Mouse (Mus musculus) midbrain, embryonic 11.5 days (tissue): ENCODE data around the gene Bcar3. TPM values are rescaled to one million over a fixed set of nuclear protein-coding genes. Genes with fewer than 3 reads are reported as not detected.

Source experiments
- ATAC-seq: fragments of 200-750 bp; cut with Nextera tagmentation; 2 replicates; pipeline ENCODE4 v1.8.0; 2017; ENCODE audit warnings: moderate TSS enrichment, moderate library complexity; ENCODE audit not compliant: low FRiP score
- DNase-seq: peaks from one replicate; pipeline ENCODE4 v3.0.0; 2015; ENCODE audit warnings: low spot score; ENCODE audit errors: missing footprints
- H3K27ac ChIP-seq: fragments of 300-500 bp; sonication (generic); 2 replicates; pipeline ENCODE4 v1.5.1; 2014; ENCODE audit warnings: low read depth, low read length
- H3K27me3 ChIP-seq: fragments of 300-500 bp; sonication (generic); 2 replicates; pipeline ENCODE4 v1.6.1; 2014; ENCODE audit warnings: mild to moderate bottlenecking, low read length, moderate library complexity, mixed read lengths; ENCODE audit not compliant: control insufficient read depth, insufficient read depth
- H3K36me3 ChIP-seq: fragments of 300-500 bp; sonication (generic); 2 replicates; pipeline ENCODE4 v1.6.1; 2014; ENCODE audit warnings: mild to moderate bottlenecking, low read length, moderate library complexity, mixed read lengths; ENCODE audit not compliant: control insufficient read depth, insufficient read depth
- H3K4me1 ChIP-seq: fragments of 300-500 bp; sonication (generic); 2 replicates; pipeline ENCODE4 v1.6.1; 2014; ENCODE audit warnings: low read length; ENCODE audit not compliant: control insufficient read depth, insufficient read depth
- H3K4me2 ChIP-seq: fragments of 300-500 bp; sonication (generic); 2 replicates; pipeline ENCODE4 v1.6.1; 2014; ENCODE audit warnings: mild to moderate bottlenecking, moderate library complexity
- H3K4me3 ChIP-seq: fragments of 300-500 bp; sonication (generic); 2 replicates; pipeline ENCODE4 v1.5.1; 2014; ENCODE audit warnings: low read depth, low read length
- H3K9ac ChIP-seq: fragments of 300-500 bp; sonication (generic); 2 replicates; pipeline ENCODE4 v1.6.1; 2014; ENCODE audit warnings: low read length
- H3K9me3 ChIP-seq: fragments of 300-500 bp; sonication (generic); 2 replicates; pipeline ENCODE4 v1.6.1; 2016; ENCODE audit warnings: low read length; ENCODE audit not compliant: control insufficient read depth
- WGBS: fragments of 180-500 bp; shearing (Covaris S2); extraction: QIAGEN DNeasy Blood & Tissue Kit; methylation state at CpG from one replicate; pipeline ENCODE4 v1.1.7; 2014; 5-methylcytosine and 5-hydroxymethylcytosine counted together
- polyA plus RNA-seq: library from polyadenylated mRNA; unstranded; fragments of >200 nt; fragmentation: Nextera tagmentation; extraction: Ambion mirVana; gene quantifications from 2 replicates; pipeline ENCODE4 v1.2.1, GENCODE M21; 2014

The Bcar3 gene
- polyA plus RNA-seq, 1 experiment from 2014 or later, result 16.7 TPM

DNA sequence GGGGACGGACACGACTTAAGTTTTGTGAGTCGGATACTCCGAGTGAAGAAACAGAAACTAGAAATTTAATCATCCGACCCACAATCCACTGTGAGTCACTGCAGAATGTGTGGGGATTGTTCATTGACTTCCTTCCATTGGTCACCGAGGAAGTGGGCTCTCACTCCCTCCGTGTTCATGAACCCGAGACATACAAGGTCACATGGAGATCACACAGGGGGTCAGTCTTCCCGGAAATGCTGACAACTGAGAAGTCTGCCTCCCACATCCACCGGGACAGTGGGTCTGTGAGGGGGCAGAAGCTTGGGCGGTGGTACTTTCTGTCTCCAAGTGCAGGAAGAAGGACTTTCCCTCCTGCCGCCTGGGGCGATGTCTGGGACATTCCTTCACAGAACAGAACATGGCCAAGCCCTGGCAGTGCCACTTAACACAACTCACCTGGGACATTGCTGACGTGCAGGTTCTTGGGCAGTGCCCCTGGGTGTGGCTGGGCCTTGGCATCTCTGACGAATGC is 114.9 kb downstream of the Bcar3 start:
- Histone ChIP-seq H3K9me3 (no peaks in the 10 kb centered on the region), H3K4me3 (no peak overlapping the region), H3K4me1 (peaks cover 2% of the 10 kb centered on the region; the same call in 1 of the 2 replicates), H3K9ac (no peak overlapping the region), H3K4me2 (no peak overlapping the region), H3K36me3 (no peaks in the 10 kb centered on the region), H3K27me3 (no peaks in the 10 kb centered on the region), H3K27ac (no peak overlapping the region)
- DNase-seq, result no peak
- WGBS, result 83% methylated on average over 15 of the region's 15 CpGs
- ATAC-seq, result no peak

DNA sequence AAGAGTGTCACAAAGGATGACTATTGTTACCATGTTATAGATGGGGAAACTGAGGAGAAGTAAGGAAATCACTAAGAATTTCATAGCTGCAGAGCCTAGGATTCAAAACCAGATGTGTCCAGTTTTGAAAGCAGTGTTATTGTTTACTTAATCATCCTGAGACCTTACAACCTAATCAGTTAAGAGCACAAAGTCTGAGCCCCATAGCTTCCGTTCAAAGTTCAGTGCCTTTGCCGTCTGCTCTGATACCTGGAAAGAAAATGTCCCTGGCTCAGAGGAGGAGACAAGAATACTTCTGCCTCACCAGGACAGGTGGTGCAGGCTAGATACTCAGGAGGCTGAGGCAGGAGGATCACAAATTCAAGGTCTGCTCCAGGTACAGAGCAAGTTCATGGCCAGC is 117.7 kb downstream of the Bcar3 start:
- Histone ChIP-seq H3K4me2 (no peak overlapping the region), H3K9ac (no peak overlapping the region), H3K4me1 (peaks cover 2% of the 10 kb centered on the region; the same call in 1 of the 2 replicates), H3K36me3 (no peaks in the 10 kb centered on the region), H3K9me3 (no peaks in the 10 kb centered on the region), H3K27ac (no peak overlapping the region), H3K27me3 (peaks cover 3% of the 10 kb centered on the region; the same call in 1 of the 2 replicates), H3K4me3 (no peak overlapping the region)
- DNase-seq (no peak), ATAC-seq (no peak)
- WGBS, result 92% methylated on average over 2 of the region's 2 CpGs

DNA sequence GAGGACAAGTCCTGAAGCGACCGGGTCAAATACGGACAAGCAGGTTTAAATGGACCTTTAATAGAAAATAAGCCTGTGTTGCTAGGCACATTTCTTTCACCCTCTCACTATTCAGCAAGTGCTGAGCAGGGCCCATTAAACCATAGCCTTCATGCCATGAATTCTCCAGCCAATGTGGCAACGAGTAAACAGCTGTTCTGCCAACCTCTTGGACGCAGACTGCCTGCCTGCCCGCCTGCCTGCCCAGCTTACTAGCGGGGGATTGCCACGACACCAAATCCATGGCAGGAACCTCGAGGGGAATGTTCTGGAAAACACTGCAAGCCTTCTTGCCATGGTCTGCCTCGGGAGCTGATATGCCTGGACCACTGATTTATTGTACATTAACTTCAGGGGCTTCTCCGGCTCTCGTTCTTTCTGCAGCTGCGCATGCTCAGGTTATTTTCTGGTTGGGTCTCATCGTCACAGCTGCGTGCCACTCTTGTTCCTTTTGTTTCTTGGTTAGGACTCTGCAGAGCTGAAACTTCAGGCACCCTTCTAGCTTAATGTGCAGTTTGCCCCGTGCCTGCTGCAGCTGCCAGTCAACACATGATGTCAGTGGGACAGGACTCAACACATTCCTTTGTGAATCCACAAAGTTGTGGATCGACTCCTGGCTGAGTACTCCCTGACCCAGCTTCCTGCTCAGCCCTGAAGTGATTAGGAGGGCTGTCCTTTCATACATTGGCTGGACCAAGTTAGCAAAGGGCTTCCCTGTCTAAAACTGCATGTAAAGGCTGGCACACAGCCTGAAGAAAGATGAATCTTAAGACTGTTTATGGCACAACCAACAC is 120.0 kb downstream of the Bcar3 start:
- Histone ChIP-seq H3K4me2 (peak overlapping the region; percentile 12; the same call in 1 of the 2 replicates), H3K36me3 (no peaks in the 10 kb centered on the region), H3K9ac (no peak overlapping the region), H3K4me3 (no peak overlapping the region), H3K4me1 (peaks cover 2% of the 10 kb centered on the region; the same call in 1 of the 2 replicates), H3K27me3 (peaks cover 5% of the 10 kb centered on the region), H3K27ac (no peak overlapping the region), H3K9me3 (no peaks in the 10 kb centered on the region)
- DNase-seq, result peak; percentile 89
- 26% methylated on average over 17 of the region's 17 CpGs for WGBS
- ATAC-seq, result no peak

DNA sequence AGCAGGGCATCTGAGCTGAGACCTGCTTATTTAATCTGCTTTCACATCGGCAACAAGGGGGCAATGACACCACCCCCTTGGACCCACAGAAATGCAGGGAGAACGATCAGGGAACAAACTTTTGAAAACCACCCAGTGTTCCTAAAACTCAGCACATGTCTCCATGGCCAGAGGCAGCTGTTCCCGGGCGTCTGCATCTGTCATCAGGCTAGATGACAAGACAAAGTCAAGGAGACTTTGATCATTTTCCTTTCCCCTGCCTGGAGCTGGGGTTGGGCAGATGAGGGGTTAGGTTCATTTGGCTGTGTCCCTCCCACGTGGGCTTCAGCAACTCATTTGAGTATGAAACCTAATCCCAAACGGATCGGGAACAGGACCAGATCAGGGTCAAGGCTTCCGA is 120.9 kb downstream of the Bcar3 start:
- H3K9me3 ChIP-seq, result no peaks in the 10 kb centered on the region
- H3K4me2 ChIP-seq, result no peak overlapping the region
- H3K9ac ChIP-seq, result no peak overlapping the region
- ATAC-seq, result no peak
- H3K4me3 ChIP-seq, result no peak overlapping the region
- WGBS, result 72% methylated on average over 8 of the region's 8 CpGs
- no peak overlapping the region for H3K27ac ChIP-seq
- H3K4me1 ChIP-seq, result peaks cover 2% of the 10 kb centered on the region; the same call in 1 of the 2 replicates
- H3K27me3 ChIP-seq, result peaks cover 5% of the 10 kb centered on the region
- no peak for DNase-seq
- H3K36me3 ChIP-seq, result no peaks in the 10 kb centered on the region

DNA sequence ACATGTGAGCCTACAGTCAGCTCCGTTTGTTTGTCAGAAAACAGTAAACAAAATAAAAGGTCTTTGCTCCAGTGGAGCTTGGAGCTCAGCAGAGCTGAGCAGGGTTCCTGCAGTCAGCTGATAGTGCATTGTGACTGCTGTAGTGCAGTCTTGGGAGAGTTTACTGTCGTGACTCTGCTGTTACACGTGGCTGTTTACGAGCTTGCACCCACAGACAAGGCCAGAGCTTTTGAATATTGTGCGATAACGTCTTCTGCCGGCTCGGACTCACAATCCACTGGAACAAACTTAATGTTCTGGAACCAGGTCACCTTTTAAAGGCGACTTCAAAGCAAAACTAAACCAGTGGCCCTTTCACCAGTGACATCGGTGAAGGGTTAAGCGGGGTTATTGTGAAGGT is 123.5 kb downstream of the Bcar3 start:
- Histone ChIP-seq H3K4me3 (no peak overlapping the region), H3K27ac (no peak overlapping the region), H3K4me1 (peaks cover 13% of the 10 kb centered on the region; the same call in 1 of the 2 replicates), H3K4me2 (no peak overlapping the region), H3K36me3 (no peaks in the 10 kb centered on the region), H3K9ac (no peak overlapping the region), H3K9me3 (no peaks in the 10 kb centered on the region), H3K27me3 (peaks cover 5% of the 10 kb centered on the region)
- DNase-seq, result no peak
- no peak for ATAC-seq
- WGBS, result 37% methylated on average over 11 of the region's 11 CpGs

DNA sequence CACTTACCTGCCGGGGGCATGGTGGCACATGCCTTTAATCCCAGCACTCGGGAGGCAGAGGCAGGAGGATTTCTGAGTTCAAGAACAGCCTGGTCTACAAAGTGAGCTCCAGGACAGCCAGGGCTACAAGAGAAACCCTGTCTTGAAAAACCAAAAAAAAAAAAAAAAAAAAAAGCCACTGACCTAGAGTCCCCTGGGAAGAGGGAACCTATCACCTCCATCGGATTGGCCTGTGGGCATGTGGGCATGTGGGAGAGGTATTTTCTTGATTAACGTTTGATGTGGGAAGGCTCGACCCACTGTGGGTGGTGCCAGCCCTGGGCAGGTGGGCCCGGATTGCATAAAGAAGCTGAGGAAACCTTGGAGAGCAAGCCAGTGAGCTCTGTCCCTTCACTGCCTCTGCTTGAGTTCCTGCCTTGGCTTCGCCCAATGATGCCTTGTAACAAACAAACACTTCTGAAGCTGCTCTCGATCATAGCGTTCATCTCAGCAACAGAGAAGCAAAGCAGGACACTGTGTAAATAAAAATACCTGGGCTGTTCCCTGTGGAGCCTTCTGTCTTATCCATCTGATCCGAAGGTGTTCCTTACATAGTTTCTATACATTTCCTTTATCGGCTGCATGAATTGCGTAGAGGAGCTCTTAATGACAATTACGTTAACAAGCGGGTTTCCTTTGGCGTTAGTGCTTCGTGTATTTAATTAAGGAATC is 124.8 kb downstream of the Bcar3 start:
- H3K9me3 ChIP-seq, result no peaks in the 10 kb centered on the region
- H3K4me3 ChIP-seq, result peak overlapping the region; percentile 67; the same call in 1 of the 2 replicates
- 30% methylated on average over 16 of the region's 16 CpGs for whole genome bisulfite sequencing

DNA sequence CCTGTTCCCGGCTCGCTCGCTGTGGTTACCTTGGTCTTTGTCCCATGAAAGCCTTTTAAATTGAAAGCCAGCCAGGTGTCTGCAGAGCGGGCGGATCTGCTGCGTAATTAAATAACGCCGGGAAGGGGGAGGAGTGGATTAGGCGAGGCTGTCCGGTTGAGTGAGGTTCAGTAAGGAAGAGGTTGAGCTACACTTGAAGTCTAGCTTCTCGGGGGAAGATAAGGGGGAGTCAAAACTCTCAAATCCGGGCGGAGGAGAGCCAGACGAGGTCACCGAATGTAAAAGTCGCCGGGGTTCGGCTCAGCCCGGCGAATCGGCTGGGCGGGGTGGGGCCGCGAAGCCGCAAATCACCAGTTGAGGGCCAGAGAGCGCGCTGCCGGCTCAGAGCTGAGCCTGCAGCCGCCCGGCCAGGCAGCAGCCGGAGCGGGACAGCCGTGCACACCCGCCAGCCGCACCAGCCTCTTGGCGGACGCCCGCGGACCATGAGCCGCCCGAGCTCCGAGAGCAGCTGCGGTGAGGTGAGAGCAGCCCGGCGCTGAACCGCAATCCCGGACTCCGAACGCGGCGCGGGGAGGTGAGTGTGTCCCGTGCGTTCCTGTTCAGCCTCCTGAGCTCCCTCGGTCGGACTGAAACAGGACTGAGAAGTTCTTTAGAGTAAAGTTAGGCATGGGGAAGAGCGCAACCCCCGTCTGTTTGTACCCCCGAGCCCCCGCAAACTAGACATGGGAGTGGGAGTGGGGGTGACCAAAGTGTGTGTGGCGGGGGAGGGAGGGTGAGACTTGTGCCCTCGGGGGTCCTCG is 125.9 kb downstream of the Bcar3 start:
- ATAC-seq (peak; percentile 91), DNase-seq (peak; percentile 98)
- Histone ChIP-seq H3K4me1 (peaks cover 11% of the 10 kb centered on the region; the same call in 1 of the 2 replicates), H3K9ac (peak overlapping the region; percentile 89), H3K4me2 (peak overlapping the region; percentile 87), H3K27ac (peak overlapping the region; percentile 76), H3K4me3 (peak overlapping the region; percentile 67), H3K27me3 (peaks cover 2% of the 10 kb centered on the region), H3K36me3 (no peaks in the 10 kb centered on the region), H3K9me3 (no peaks in the 10 kb centered on the region)
- under 1% methylated on average over 63 of the region's 63 CpGs for WGBS

More for the DNA sequence above, 124.8 kb downstream of the Bcar3 start:
- Histone ChIP-seq H3K4me1 (peaks cover 13% of the 10 kb centered on the region; the same call in 1 of the 2 replicates), H3K9ac (no peak overlapping the region), H3K27ac (no peak overlapping the region), H3K27me3 (peaks cover 5% of the 10 kb centered on the region), H3K36me3 (no peaks in the 10 kb centered on the region), H3K4me2 (peak overlapping the region; percentile 87)
- peak; percentile 91 for DNase-seq
- no peak for ATAC-seq

DNA sequence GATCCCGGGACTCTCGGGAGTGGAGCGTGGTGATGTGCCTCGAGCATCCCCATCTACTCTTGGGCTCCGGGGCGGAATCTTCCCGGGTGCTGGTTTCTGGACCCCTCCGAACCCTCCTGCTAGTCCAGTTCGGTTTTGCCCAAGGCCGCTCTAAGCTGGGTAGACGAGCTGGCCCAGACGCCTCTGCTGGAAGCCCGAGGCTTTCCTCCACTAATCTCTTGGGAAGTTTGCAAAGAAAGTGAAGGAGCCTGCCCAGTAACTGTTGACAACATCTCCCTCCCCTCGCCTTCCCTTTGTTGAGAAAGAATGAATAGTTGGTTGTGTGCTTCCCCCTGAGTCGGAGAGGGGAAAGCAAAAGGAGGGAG is 126.5 kb downstream of the Bcar3 start:
- H3K9me3 ChIP-seq, result no peaks in the 10 kb centered on the region
- peak overlapping the region; percentile 76 for H3K27ac ChIP-seq
- peak overlapping the region; percentile 67 for H3K4me3 ChIP-seq
- ATAC-seq (peak; percentile 77), DNase-seq (peak; percentile 98)
- H3K36me3 ChIP-seq, result no peaks in the 10 kb centered on the region
- peaks cover 11% of the 10 kb centered on the region; the same call in 1 of the 2 replicates for H3K4me1 ChIP-seq
- peak overlapping the region; percentile 89 for H3K9ac ChIP-seq
- peak overlapping the region; percentile 87 for H3K4me2 ChIP-seq
- peaks cover 2% of the 10 kb centered on the region for H3K27me3 ChIP-seq
- WGBS, result 0% methylated on average over 15 of the region's 15 CpGs
